Comparison of ENCODE assay signal across 9 mouse cellular contexts in genomic region chr11:102555400-102556030, GRCm38 (mm10). TPM values are rescaled to one million over a fixed set of nuclear protein-coding genes. Genes with fewer than 3 reads are reported as not detected.
A peak's percentile ranks its signal among the peaks of the same experiment; 100 is the strongest.
DNase-seq lines count a peak whose midpoint lies in the region; ATAC-seq and TF ChIP-seq lines count a peak whose summit lies in the region.
"Had no signal": no experiment of that assay in that cellular context is flagged by ENCODE, and none has a peak within 500 bp of the region (broad histone marks: within the 10 kb centered on the region; RNA-seq: fewer than 3 reads in every experiment).

No protein-coding gene starts in this region.

- peak; percentile 42 for ATAC-seq in embryonic facial prominence, embryonic 14.5 days (ENCODE audit: low read depth)
- peak; percentile 34 for ATAC-seq in intestine, embryonic 14.5 days (replicated peaks; ENCODE audit: low FRiP score, low TSS enrichment, low read depth)
- ATAC-seq in midbrain, embryonic 15.5 days (replicated peaks), result peak; percentile 67

- DNase-seq in kidney, adult 2 months, result peak; percentile 7
- no peak for DNase-seq in kidney, adult 18-20 months
- DNase-seq in ES-E14 (ENCODE audit: low read depth, low spot score), result no peak
- no peak for DNase-seq in embryonic facial prominence, embryonic 14.5 days (ENCODE audit: low spot score)
- no peak for DNase-seq in intestine, embryonic 14.5 days (ENCODE audit: low spot score)
- no peak for DNase-seq in thymus, postnatal 14 days
- DNase-seq in spleen, adult 18-20 months, result no peak

- H3K4me2 ChIP-seq in embryonic facial prominence, embryonic 14.5 days (ENCODE audit: low read depth, low read length), result peak overlapping the region; percentile 86
- H3K4me2 ChIP-seq in intestine, embryonic 14.5 days (ENCODE audit: low read length), result peak overlapping the region; percentile 94
- H3K4me2 ChIP-seq in midbrain, embryonic 15.5 days, result peak overlapping the region; percentile 68

- H3K27me3 ChIP-seq in kidney, adult 2 months (replicated peaks; ENCODE audit: control insufficient read depth, insufficient read depth, low read length), result no peaks in the 10 kb centered on the region
- H3K27me3 ChIP-seq in embryonic facial prominence, embryonic 14.5 days (replicated peaks; ENCODE audit: control insufficient read depth, insufficient read depth, low read length), result no peaks in the 10 kb centered on the region
- H3K27me3 ChIP-seq in intestine, embryonic 14.5 days (replicated peaks; ENCODE audit: control insufficient read depth, insufficient read depth, low read length), result no peaks in the 10 kb centered on the region
- no peaks in the 10 kb centered on the region for H3K27me3 ChIP-seq in midbrain, embryonic 15.5 days (replicated peaks)

- in situ Hi-C loops in ES-E14 (cut with MboI; ENCODE audit: low sequenced_read_pairs in 2 of 2, unreplicated experiment in 2 of 2), result no loop called here

- peaks cover 5% of the 10 kb centered on the region; the same call in 1 of the 2 replicates for H3K4me1 ChIP-seq in kidney, adult 2 months (ENCODE audit: control insufficient read depth, insufficient read depth, low read length)
- peaks cover 0 to 4% of the 10 kb centered on the region in 2 experiments; a peak in 1 of 4 replicates for H3K4me1 ChIP-seq in ES-E14 (ENCODE audit: control insufficient read depth in 2 of 2, insufficient read depth in 2 of 2, low read length in 2 of 2, poor library complexity in 1 of 2)
- H3K4me1 ChIP-seq in embryonic facial prominence, embryonic 14.5 days (ENCODE audit: control insufficient read depth, insufficient read depth, low read length), result peaks cover 14% of the 10 kb centered on the region
- H3K4me1 ChIP-seq in intestine, embryonic 14.5 days (replicated peaks; ENCODE audit: control insufficient read depth, insufficient read depth, low read length), result peaks cover 22% of the 10 kb centered on the region
- H3K4me1 ChIP-seq in midbrain, embryonic 15.5 days, result peaks cover 30% of the 10 kb centered on the region

- H3K36me3 ChIP-seq in kidney, adult 2 months (ENCODE audit: control insufficient read depth, insufficient read depth, low read length), result no peaks in the 10 kb centered on the region
- H3K36me3 ChIP-seq in ES-E14 (ENCODE audit: control insufficient read depth, insufficient read depth, low read length, poor library complexity, severe bottlenecking), result no peaks in the 10 kb centered on the region
- H3K36me3 ChIP-seq in embryonic facial prominence, embryonic 14.5 days (ENCODE audit: control insufficient read depth, insufficient read depth, low read length), result 0 out of 2 replicates have a peak, but pooled peaks cover 4% of the 10 kb centered on the region
- H3K36me3 ChIP-seq in intestine, embryonic 14.5 days (ENCODE audit: control insufficient read depth, insufficient read depth, low read length), result no peaks in the 10 kb centered on the region
- no peaks in the 10 kb centered on the region for H3K36me3 ChIP-seq in midbrain, embryonic 15.5 days (replicated peaks)

- peak overlapping the region; percentile 93 for H3K9ac ChIP-seq in ES-E14 (ENCODE audit: insufficient read depth, low read depth, low read length, poor library complexity, severe bottlenecking)
- H3K9ac ChIP-seq in embryonic facial prominence, embryonic 14.5 days (ENCODE audit: low read depth, low read length), result peak overlapping the region; percentile 96
- peak overlapping the region; percentile 97 for H3K9ac ChIP-seq in intestine, embryonic 14.5 days (ENCODE audit: low read length)
- peak overlapping the region; percentile 96 for H3K9ac ChIP-seq in midbrain, embryonic 15.5 days

- H3K4me3 ChIP-seq in kidney, adult 2 months (ENCODE audit: insufficient read depth, low read depth, low read length), result peak overlapping the region; percentile 58
- H3K4me3 ChIP-seq in ES-E14 (ENCODE audit: insufficient read depth in 1 of 2, low read depth in 1 of 2, low read length in 2 of 2, poor library complexity in 1 of 2, severe bottlenecking in 1 of 2), result peak overlapping the region; percentile 84 to 86
- H3K4me3 ChIP-seq in embryonic facial prominence, embryonic 14.5 days (ENCODE audit: low read depth, low read length), result peak overlapping the region; percentile 100
- peak overlapping the region; percentile 76 for H3K4me3 ChIP-seq in intestine, embryonic 14.5 days (ENCODE audit: low read depth, low read length)
- peak overlapping the region; percentile 91 for H3K4me3 ChIP-seq in midbrain, embryonic 15.5 days

- H3K27ac ChIP-seq in kidney, adult 2 months (ENCODE audit: insufficient read depth, low read depth, low read length), result peak overlapping the region; percentile 40
- H3K27ac ChIP-seq in ES-E14 (ENCODE audit: insufficient read depth, low read depth, low read length, poor library complexity, severe bottlenecking), result peak overlapping the region; percentile 69
- peak overlapping the region; percentile 96 for H3K27ac ChIP-seq in embryonic facial prominence, embryonic 14.5 days (replicated peaks; ENCODE audit: low read depth, low read length)
- H3K27ac ChIP-seq in intestine, embryonic 14.5 days (ENCODE audit: low read depth), result peak overlapping the region; percentile 93
- peak overlapping the region; percentile 96 for H3K27ac ChIP-seq in midbrain, embryonic 15.5 days

- TF ChIP-seq CTCF in kidney, adult 2 months (conservative IDR thresholded peaks at IDR 0.05; ENCODE audit: insufficient read depth, insufficient read length, low read depth, low read length), result no peak

- under 1% methylated on average over 38 of the region's 39 CpGs for WGBS in kidney, adult 2 months
- under 1% methylated on average over 31 of the region's 39 CpGs for WGBS in embryonic facial prominence, embryonic 14.5 days
- WGBS in intestine, embryonic 14.5 days, result under 1% methylated on average over 38 of the region's 39 CpGs
- WGBS in midbrain, embryonic 15.5 days, result under 1% methylated on average over 39 of the region's 39 CpGs

- no peak for TF ChIP-seq POLR2A in kidney, adult 2 months (IDR thresholded peaks at IDR 0.05; ENCODE audit: low read depth, low read length)

- no peaks in the 10 kb centered on the region for H3K9me3 ChIP-seq in ES-E14 (ENCODE audit: control insufficient read depth, insufficient read depth, low read depth, low read length)
- no peaks in the 10 kb centered on the region for H3K9me3 ChIP-seq in embryonic facial prominence, embryonic 14.5 days (ENCODE audit: control insufficient read depth, low read length)
- H3K9me3 ChIP-seq in intestine, embryonic 14.5 days (ENCODE audit: control insufficient read depth, low read length), result no peaks in the 10 kb centered on the region
- H3K9me3 ChIP-seq in midbrain, embryonic 15.5 days, result no peaks in the 10 kb centered on the region

TF ChIP-seq in ES-E14, 5 proteins besides CTCF, POLR2A, EP300 and RAD21:
- no peak for TF ChIP-seq ZC3H11A (IDR thresholded peaks at IDR 0.05; ENCODE audit: borderline replicate concordance, low read depth, low read length)
- no peak for TF ChIP-seq MAFK (IDR thresholded peaks at IDR 0.05; ENCODE audit: insufficient read depth, low read depth, low read length)
- no peak for TF ChIP-seq HCFC1 (IDR thresholded peaks at IDR 0.05; ENCODE audit: borderline replicate concordance, insufficient read depth, low read length)
- TF ChIP-seq ZNF384 (IDR thresholded peaks at IDR 0.05; ENCODE audit: low read depth, low read length), result no peak
- TF ChIP-seq CHD2 (IDR thresholded peaks at IDR 0.05; ENCODE audit: low read depth, low read length), result no peak

RNA-seq across cellular contexts. Expression of gene Gpatch8, which starts 0.7 kb away (rescaled TPM):
- 11.6 and 12.4 TPM in 2 replicates for polyA plus RNA-seq in kidney, adult 2 months (2012; rRNA removed)
- 22.5 and 22.9 TPM in 2 replicates for total RNA-seq in ES-E14 (2012; rRNA removed)
- 36.1 and 41.2 TPM in 2 replicates for polyA plus RNA-seq in embryonic facial prominence, embryonic 14.5 days (2014; fragmentation: Nextera tagmentation; extraction: Ambion mirVana)
- 40.1 and 49.6 TPM in 2 replicates for polyA plus RNA-seq in intestine, embryonic 14.5 days (2014; fragmentation: Nextera tagmentation; extraction: Ambion mirVana)
- 72.7 and 76.4 TPM in 2 replicates for polyA plus RNA-seq in midbrain, embryonic 15.5 days (2015; fragmentation: Nextera tagmentation; extraction: Ambion mirVana)

RNA-seq across cellular contexts. Expression of gene Gm11627, which starts 23.7 kb away (rescaled TPM):
- 0.59 and 0.68 TPM in 2 replicates for polyA plus RNA-seq in kidney, adult 2 months (2012; rRNA removed)
- total RNA-seq in ES-E14 (2012; rRNA removed), result 5.2 and 7.5 TPM in 2 replicates
- polyA plus RNA-seq in embryonic facial prominence, embryonic 14.5 days (2014; fragmentation: Nextera tagmentation; extraction: Ambion mirVana), result 9.5 and 15.7 TPM in 2 replicates
- polyA plus RNA-seq in intestine, embryonic 14.5 days (2014; fragmentation: Nextera tagmentation; extraction: Ambion mirVana), result 13.5 and 15.7 TPM in 2 replicates
- 1.9 and 3.4 TPM in 2 replicates for polyA plus RNA-seq in midbrain, embryonic 15.5 days (2015; fragmentation: Nextera tagmentation; extraction: Ambion mirVana)
- total RNA-seq: adrenal gland, adult 18-20 months had no signal

RNA-seq across cellular contexts. Expression of gene Fzd2, which starts 48.7 kb away (rescaled TPM):
- 8.5 and 12.2 TPM in 2 replicates for polyA plus RNA-seq in kidney, adult 2 months (2012; rRNA removed)
- total RNA-seq in ES-E14 (2012; rRNA removed), result 26.4 and 27.9 TPM in 2 replicates
- polyA plus RNA-seq in embryonic facial prominence, embryonic 14.5 days (2014; fragmentation: Nextera tagmentation; extraction: Ambion mirVana), result 41.7 and 48.9 TPM in 2 replicates
- polyA plus RNA-seq in intestine, embryonic 14.5 days (2014; fragmentation: Nextera tagmentation; extraction: Ambion mirVana), result 20.4 and 21.9 TPM in 2 replicates
- 7.4 and 9.5 TPM in 2 replicates for polyA plus RNA-seq in midbrain, embryonic 15.5 days (2015; fragmentation: Nextera tagmentation; extraction: Ambion mirVana)

Comparison
In these comparisons a context has a peak if more than half of its experiments do, and no peak if none do; other contexts are left out.
1. H3K27ac ChIP-seq: peak in every context shown above with its lines; median percentile 96 in embryonic facial prominence, embryonic 14.5 days; 96 in midbrain, embryonic 15.5 days; 93 in intestine, embryonic 14.5 days; 69 in ES-E14; 40 in kidney, adult 2 months.